Mouse (Mus musculus): ENCODE results near the gene Nup85. TPM values are rescaled to one million over a fixed set of nuclear protein-coding genes. Genes with fewer than 3 reads are reported as not detected.

Gene Nup85
- 94.4 and 96.5 TPM in 2 replicates for polyA plus RNA-seq (2015; fragmentation: Nextera tagmentation; extraction: Ambion mirVana)

GRCm38 (mm10) chr11:115564064-115564809 is at the start of gene Nup85:
Gene Nup85 (plus strand): TSS chr11:115564434.
- no peaks in the 10 kb centered on the region for H3K27me3 ChIP-seq (ENCODE audit: control insufficient read depth, insufficient read depth, low read depth, low read length)
- under 1% methylated on average over 42 of the region's 42 CpGs for WGBS (ENCODE audit: insufficient replicate concordance)
- ATAC-seq (ENCODE audit: low read depth) = peak; percentile 96
- H3K9me3 ChIP-seq (replicated peaks; ENCODE audit: control insufficient read depth, low read length) = no peaks in the 10 kb centered on the region
- peaks cover 20% of the 10 kb centered on the region for H3K36me3 ChIP-seq (ENCODE audit: control insufficient read depth, insufficient read depth)
- H3K4me1 ChIP-seq (ENCODE audit: control insufficient read depth, low read depth, low read length) = peaks cover 15% of the 10 kb centered on the region
- H3K4me2 ChIP-seq (ENCODE audit: low read depth, low read length) = peak within 1 kb of the TSS; percentile 86
- H3K4me3 ChIP-seq (ENCODE audit: low read depth, low read length) = peak within 1 kb of the TSS; percentile 94
- H3K27ac ChIP-seq (ENCODE audit: low read length) = peak within 1 kb of the TSS; percentile 94
- peak within 1 kb of the TSS; percentile 86 for H3K9ac ChIP-seq (ENCODE audit: low read depth, low read length)

DNA sequence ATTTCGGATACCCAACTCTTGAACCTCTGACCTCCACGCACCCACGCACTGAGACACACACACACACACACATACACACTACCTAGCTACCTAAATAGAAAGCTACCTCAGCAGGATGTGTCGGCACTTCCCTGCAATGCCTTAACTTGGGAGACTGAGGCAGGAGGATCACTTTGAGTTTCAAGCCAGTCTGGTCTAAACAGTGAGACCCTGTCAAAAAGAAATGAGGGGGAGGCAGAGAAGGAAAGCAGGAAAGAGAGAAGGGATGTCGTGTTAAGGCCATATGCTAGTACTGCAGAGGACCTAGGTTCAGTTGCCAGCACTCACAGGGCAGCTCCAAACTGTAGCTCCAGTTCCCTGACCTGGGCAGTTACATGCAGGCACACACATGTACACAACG is 49.2 kb upstream of the Nup85 start:
- Histone ChIP-seq H3K4me1 (ENCODE audit: control insufficient read depth, low read depth, low read length) (peaks cover 31% of the 10 kb centered on the region), H3K9me3 (replicated peaks; ENCODE audit: control insufficient read depth, low read length) (no peaks in the 10 kb centered on the region), H3K9ac (ENCODE audit: low read depth, low read length) (no peak overlapping the region), H3K4me3 (ENCODE audit: low read depth, low read length) (no peak overlapping the region), H3K27ac (ENCODE audit: low read length) (no peak overlapping the region), H3K36me3 (ENCODE audit: control insufficient read depth, insufficient read depth) (no peaks in the 10 kb centered on the region), H3K27me3 (ENCODE audit: control insufficient read depth, insufficient read depth, low read depth, low read length) (no peaks in the 10 kb centered on the region), H3K4me2 (ENCODE audit: low read depth, low read length) (no peak overlapping the region)
- no peak for ATAC-seq (ENCODE audit: low read depth)
- 62% methylated on average over 6 of the region's 6 CpGs for WGBS (ENCODE audit: insufficient replicate concordance)

GRCm38 (mm10) chr11:115516942-115517341 is 47.3 kb upstream of the Nup85 start:
- Histone ChIP-seq H3K9ac (ENCODE audit: low read depth, low read length) (no peak overlapping the region), H3K4me2 (ENCODE audit: low read depth, low read length) (no peak overlapping the region), H3K4me3 (ENCODE audit: low read depth, low read length) (no peak overlapping the region), H3K27me3 (ENCODE audit: control insufficient read depth, insufficient read depth, low read depth, low read length) (no peaks in the 10 kb centered on the region), H3K27ac (ENCODE audit: low read length) (no peak overlapping the region), H3K9me3 (replicated peaks; ENCODE audit: control insufficient read depth, low read length) (no peaks in the 10 kb centered on the region), H3K36me3 (ENCODE audit: control insufficient read depth, insufficient read depth) (no peaks in the 10 kb centered on the region), H3K4me1 (ENCODE audit: control insufficient read depth, low read depth, low read length) (peaks cover 12% of the 10 kb centered on the region)
- WGBS (ENCODE audit: insufficient replicate concordance) = 69% methylated on average over 5 of the region's 5 CpGs
- no peak for ATAC-seq (ENCODE audit: low read depth)

DNA sequence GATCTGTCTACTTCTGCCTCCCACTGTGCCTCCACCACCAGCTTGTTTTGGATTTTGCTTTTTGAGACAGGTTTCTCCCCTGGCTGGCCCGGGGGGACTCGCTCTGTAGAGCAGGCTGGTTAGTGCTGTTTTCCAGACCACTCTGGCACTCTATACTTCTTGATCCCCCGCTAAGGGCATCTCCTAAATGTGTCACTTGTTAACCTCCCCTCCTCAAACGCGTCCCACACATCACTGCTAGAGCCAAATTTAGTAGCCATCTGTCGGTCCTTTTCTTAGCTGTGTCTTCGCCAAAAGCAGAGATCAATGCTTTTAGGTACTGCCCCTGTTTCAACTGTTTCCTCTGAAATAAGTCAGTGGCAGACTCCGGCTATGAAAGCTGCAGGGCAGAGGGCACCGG is 45.5 kb upstream of the Nup85 start:
- Histone ChIP-seq H3K9me3 (replicated peaks; ENCODE audit: control insufficient read depth, low read length) (no peaks in the 10 kb centered on the region), H3K27ac (ENCODE audit: low read length) (no peak overlapping the region), H3K4me3 (ENCODE audit: low read depth, low read length) (no peak overlapping the region), H3K27me3 (ENCODE audit: control insufficient read depth, insufficient read depth, low read depth, low read length) (no peaks in the 10 kb centered on the region), H3K9ac (ENCODE audit: low read depth, low read length) (no peak overlapping the region), H3K4me2 (ENCODE audit: low read depth, low read length) (no peak overlapping the region), H3K36me3 (ENCODE audit: control insufficient read depth, insufficient read depth) (0 out of 2 replicates have a peak, but pooled peaks cover under 1% of the 10 kb centered on the region), H3K4me1 (ENCODE audit: control insufficient read depth, low read depth, low read length) (peaks cover 2% of the 10 kb centered on the region)
- no peak for ATAC-seq (ENCODE audit: low read depth)
- 66% methylated on average over 9 of the region's 9 CpGs for WGBS (ENCODE audit: insufficient replicate concordance)

- peaks cover 2% of the 10 kb centered on the region for H3K4me1 ChIP-seq (ENCODE audit: control insufficient read depth, low read depth, low read length)
- ATAC-seq (ENCODE audit: low read depth) = no peak
- no peak overlapping the region for H3K9ac ChIP-seq (ENCODE audit: low read depth, low read length)
- no peaks in the 10 kb centered on the region for H3K9me3 ChIP-seq (replicated peaks; ENCODE audit: control insufficient read depth, low read length)
- no peak overlapping the region for H3K4me3 ChIP-seq (ENCODE audit: low read depth, low read length)
- H3K27ac ChIP-seq (ENCODE audit: low read length) = no peak overlapping the region
- WGBS (ENCODE audit: insufficient replicate concordance) = 58% methylated on average over 3 of the region's 3 CpGs
- H3K4me2 ChIP-seq (ENCODE audit: low read depth, low read length) = no peak overlapping the region
- peaks cover 8% of the 10 kb centered on the region for H3K36me3 ChIP-seq (ENCODE audit: control insufficient read depth, insufficient read depth)
- H3K27me3 ChIP-seq (ENCODE audit: control insufficient read depth, insufficient read depth, low read depth, low read length) = no peaks in the 10 kb centered on the region
These were observed 44.7 kb upstream of the Nup85 start for GRCm38 (mm10) chr11:115519581-115519980.

GRCm38 (mm10) chr11:115520218-115520617 is 44.0 kb upstream of the Nup85 start:
- Histone ChIP-seq H3K4me1 (ENCODE audit: control insufficient read depth, low read depth, low read length) (no peaks in the 10 kb centered on the region; the same call in 1 of the 2 replicates), H3K4me3 (ENCODE audit: low read depth, low read length) (no peak overlapping the region), H3K27ac (ENCODE audit: low read length) (no peak overlapping the region), H3K4me2 (ENCODE audit: low read depth, low read length) (no peak overlapping the region), H3K9me3 (replicated peaks; ENCODE audit: control insufficient read depth, low read length) (no peaks in the 10 kb centered on the region), H3K27me3 (ENCODE audit: control insufficient read depth, insufficient read depth, low read depth, low read length) (no peaks in the 10 kb centered on the region), H3K9ac (ENCODE audit: low read depth, low read length) (no peak overlapping the region), H3K36me3 (ENCODE audit: control insufficient read depth, insufficient read depth) (peaks cover 12% of the 10 kb centered on the region)
- 93% methylated on average over 2 of the region's 2 CpGs for WGBS (ENCODE audit: insufficient replicate concordance)
- no peak for ATAC-seq (ENCODE audit: low read depth)

- no peak for ATAC-seq (ENCODE audit: low read depth)
- no peaks in the 10 kb centered on the region for H3K9me3 ChIP-seq (replicated peaks; ENCODE audit: control insufficient read depth, low read length)
These were observed 43.2 kb upstream of the Nup85 start for GRCm38 (mm10) chr11:115521080-115521479.

GRCm38 (mm10) chr11:115522238-115522637 is 42.0 kb upstream of the Nup85 start:
- Histone ChIP-seq H3K9me3 (replicated peaks; ENCODE audit: control insufficient read depth, low read length) (no peaks in the 10 kb centered on the region), H3K4me1 (ENCODE audit: control insufficient read depth, low read depth, low read length) (no peaks in the 10 kb centered on the region; the same call in 1 of the 2 replicates), H3K36me3 (ENCODE audit: control insufficient read depth, insufficient read depth) (peaks cover 28% of the 10 kb centered on the region), H3K4me3 (ENCODE audit: low read depth, low read length) (no peak overlapping the region), H3K4me2 (ENCODE audit: low read depth, low read length) (no peak overlapping the region), H3K27ac (ENCODE audit: low read length) (no peak overlapping the region), H3K27me3 (ENCODE audit: control insufficient read depth, insufficient read depth, low read depth, low read length) (no peaks in the 10 kb centered on the region), H3K9ac (ENCODE audit: low read depth, low read length) (no peak overlapping the region)
- 81% methylated on average over 2 of the region's 2 CpGs for WGBS (ENCODE audit: insufficient replicate concordance)
- no peak for ATAC-seq (ENCODE audit: low read depth)

More at GRCm38 (mm10) chr11:115521080-115521479, 43.2 kb upstream of the Nup85 start:
- Histone ChIP-seq H3K4me3 (ENCODE audit: low read depth, low read length) (no peak overlapping the region), H3K36me3 (ENCODE audit: control insufficient read depth, insufficient read depth) (peaks cover 16% of the 10 kb centered on the region), H3K4me1 (ENCODE audit: control insufficient read depth, low read depth, low read length) (no peaks in the 10 kb centered on the region; the same call in 1 of the 2 replicates), H3K4me2 (ENCODE audit: low read depth, low read length) (no peak overlapping the region), H3K27ac (ENCODE audit: low read length) (no peak overlapping the region), H3K27me3 (ENCODE audit: control insufficient read depth, insufficient read depth, low read depth, low read length) (no peaks in the 10 kb centered on the region), H3K9ac (ENCODE audit: low read depth, low read length) (no peak overlapping the region)
- WGBS (ENCODE audit: insufficient replicate concordance) = 77% methylated on average over 4 of the region's 4 CpGs

DNA sequence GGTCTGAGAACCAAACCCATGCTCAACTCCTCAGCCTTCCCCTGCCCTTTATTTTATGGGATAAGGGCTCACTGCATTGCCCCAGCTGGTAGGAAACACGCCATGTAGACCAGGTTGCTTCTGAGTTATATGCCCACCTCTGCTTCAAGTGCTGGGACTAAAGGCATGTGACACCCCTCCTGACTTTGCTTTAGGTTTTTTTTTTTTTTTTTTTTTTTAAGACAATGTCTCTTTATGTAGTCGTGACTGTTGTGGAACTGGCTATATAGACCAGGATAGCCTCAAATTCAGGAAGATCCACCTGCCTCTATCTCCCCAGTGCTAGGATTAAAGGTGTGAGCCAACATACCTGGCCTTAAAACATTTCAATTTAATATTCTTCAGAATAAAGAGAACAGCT is 41.5 kb upstream of the Nup85 start:
- H3K4me3 ChIP-seq (ENCODE audit: low read depth, low read length) = no peak overlapping the region
- H3K9ac ChIP-seq (ENCODE audit: low read depth, low read length) = no peak overlapping the region
- peaks cover 32% of the 10 kb centered on the region for H3K36me3 ChIP-seq (ENCODE audit: control insufficient read depth, insufficient read depth)
- WGBS (ENCODE audit: insufficient replicate concordance) = 76% methylated on average over 2 of the region's 2 CpGs
- H3K9me3 ChIP-seq (replicated peaks; ENCODE audit: control insufficient read depth, low read length) = no peaks in the 10 kb centered on the region
- no peaks in the 10 kb centered on the region; the same call in 1 of the 2 replicates for H3K4me1 ChIP-seq (ENCODE audit: control insufficient read depth, low read depth, low read length)
- no peaks in the 10 kb centered on the region for H3K27me3 ChIP-seq (ENCODE audit: control insufficient read depth, insufficient read depth, low read depth, low read length)
- ATAC-seq (ENCODE audit: low read depth) = no peak
- H3K27ac ChIP-seq (ENCODE audit: low read length) = no peak overlapping the region
- no peak overlapping the region for H3K4me2 ChIP-seq (ENCODE audit: low read depth, low read length)

All from liver, embryonic 16.5 days (tissue).